Mouse (Mus musculus) stomach, embryonic 15.5 days (tissue): ENCODE measurements around the gene Plekha8. TPM values are rescaled to one million over a fixed set of nuclear protein-coding genes. Genes with fewer than 3 reads are reported as not detected.

Source experiments
- ATAC-seq: fragments of 200-750 bp; cut with Nextera tagmentation; 2 replicates; pipeline ENCODE4 v1.8.0; 2017; ENCODE audit warnings: low read depth, moderate number of reproducible peaks, moderate TSS enrichment; ENCODE audit not compliant: insufficient read depth, low FRiP score
- H3K27ac ChIP-seq: fragments of 300-500 bp; sonication (generic); 2 replicates; pipeline ENCODE4 v1.5.1; 2015; ENCODE audit warnings: mild to moderate bottlenecking, inconsistent platforms
- H3K27me3 ChIP-seq: fragments of 300-500 bp; sonication (generic); replicated peaks from 2 replicates; pipeline ENCODE4 v1.6.1; 2015; ENCODE audit warnings: inconsistent platforms
- H3K36me3 ChIP-seq: fragments of 300-500 bp; sonication (generic); 2 replicates; pipeline ENCODE4 v1.6.1; 2015; ENCODE audit warnings: inconsistent platforms
- H3K4me1 ChIP-seq: fragments of 300-500 bp; sonication (generic); 2 replicates; pipeline ENCODE4 v1.6.1; 2015; ENCODE audit warnings: inconsistent platforms
- H3K4me2 ChIP-seq: fragments of 300-500 bp; sonication (generic); 2 replicates; pipeline ENCODE4 v1.6.1; 2015; ENCODE audit warnings: mild to moderate bottlenecking, inconsistent platforms
- H3K4me3 ChIP-seq: fragments of 300-500 bp; sonication (generic); replicated peaks from 2 replicates; pipeline ENCODE4 v1.5.1; 2015; ENCODE audit warnings: inconsistent platforms
- H3K9ac ChIP-seq: fragments of 300-500 bp; sonication (generic); 2 replicates; pipeline ENCODE4 v1.6.1; 2015; ENCODE audit warnings: inconsistent platforms
- H3K9me3 ChIP-seq: fragments of 300-500 bp; sonication (generic); 2 replicates; pipeline ENCODE4 v1.6.1; 2016; ENCODE audit warnings: inconsistent platforms
- WGBS: fragments of 180-500 bp; shearing (Covaris S2); methylation state at CpG from one replicate; pipeline ENCODE4 v1.1.7; 2015; 5-methylcytosine and 5-hydroxymethylcytosine counted together
- polyA plus RNA-seq: library from polyadenylated mRNA; unstranded; fragments of >200 nt; fragmentation: Nextera tagmentation; extraction: Ambion mirVana; gene quantifications from 2 replicates; pipeline ENCODE4 v1.2.1, GENCODE M21; 2015

Plekha8 gene
- polyA plus RNA-seq, 1 experiment from 2014 or later: 5.8 TPM

DNA sequence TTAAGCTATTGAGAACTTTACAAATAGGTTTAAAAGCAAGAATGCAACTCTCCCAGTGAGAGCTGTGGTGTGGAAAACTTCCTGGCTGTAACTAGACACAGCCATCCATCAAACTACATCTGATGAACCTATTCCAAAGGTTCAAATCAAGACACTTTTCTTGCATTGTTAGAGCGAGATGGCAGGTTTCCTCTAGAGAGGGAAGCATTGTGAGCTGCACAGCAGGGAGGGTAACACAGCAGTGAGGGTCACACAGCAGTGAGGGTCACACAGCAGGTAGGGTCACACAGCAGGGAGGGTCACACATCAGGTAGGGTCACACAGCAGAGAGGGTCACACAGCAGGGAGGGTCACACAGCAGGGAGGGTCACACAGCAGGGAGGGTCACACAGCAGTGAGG lies 6.7 kb upstream of the Plekha8 start:
- Histone ChIP-seq H3K4me1 (peaks cover 3% of the 10 kb centered on the region; the same call in 1 of the 2 replicates), H3K4me2 (no peak overlapping the region), H3K27ac (no peak overlapping the region), H3K9ac (no peak overlapping the region), H3K4me3 (no peak overlapping the region), H3K27me3 (no peaks in the 10 kb centered on the region), H3K9me3 (no peaks in the 10 kb centered on the region), H3K36me3 (no peaks in the 10 kb centered on the region)
- WGBS: 70% methylated on average over 1 of the region's 1 CpGs
- ATAC-seq: no peak

DNA sequence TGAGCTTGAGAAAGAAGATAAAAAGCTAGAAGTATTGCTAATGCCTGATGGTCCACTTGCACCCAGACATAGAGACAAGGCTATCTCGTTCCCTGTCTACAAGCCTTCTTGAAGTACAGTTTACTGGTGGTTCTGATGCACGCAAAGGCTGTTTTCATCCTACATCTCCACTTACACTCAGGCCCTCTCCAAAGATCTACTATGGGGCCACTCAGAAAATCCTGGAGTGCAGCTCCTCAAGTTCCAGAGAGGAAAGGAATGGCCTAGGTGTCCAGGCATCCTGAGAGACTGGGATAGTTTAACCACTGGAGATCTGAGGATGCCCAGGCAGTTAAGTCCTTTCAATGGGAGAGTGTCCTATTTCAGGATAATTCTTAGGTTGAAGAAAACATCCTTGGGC lies 4.2 kb upstream of the Plekha8 start:
- Histone ChIP-seq H3K4me1 (peaks cover 3% of the 10 kb centered on the region; the same call in 1 of the 2 replicates), H3K4me2 (no peak overlapping the region), H3K4me3 (no peak overlapping the region), H3K36me3 (no peaks in the 10 kb centered on the region), H3K9me3 (no peaks in the 10 kb centered on the region), H3K27me3 (no peaks in the 10 kb centered on the region), H3K27ac (no peak overlapping the region), H3K9ac (no peak overlapping the region)
- no peak for ATAC-seq
- WGBS: 89% methylated on average over 2 of the region's 2 CpGs

DNA sequence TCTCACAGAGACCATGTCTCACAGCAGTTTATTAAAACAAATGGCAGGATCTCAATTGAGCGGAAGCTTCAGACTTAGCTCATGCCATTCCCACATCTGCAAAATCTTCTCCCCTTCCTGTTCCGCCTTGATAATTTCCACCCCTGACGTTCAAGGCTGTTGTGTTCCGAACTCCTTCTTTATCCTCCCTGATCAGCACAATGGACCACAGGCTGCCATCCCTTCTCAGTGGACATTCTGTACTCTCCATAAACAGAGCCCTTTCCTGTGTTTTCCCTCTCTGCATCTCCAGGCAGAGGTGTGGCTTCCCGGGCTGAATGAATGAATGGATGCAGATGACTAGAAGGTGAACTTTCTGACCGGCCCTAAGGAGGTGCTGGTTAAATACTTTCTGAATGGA lies 3.1 kb upstream of the Plekha8 start:
- WGBS: 30% methylated on average over 6 of the region's 6 CpGs
- no peak overlapping the region for H3K27ac ChIP-seq
- H3K4me2 ChIP-seq: peak overlapping the region; percentile 49
- H3K9me3 ChIP-seq: no peaks in the 10 kb centered on the region
- ATAC-seq: no peak
- H3K4me1 ChIP-seq: peaks cover 3% of the 10 kb centered on the region; the same call in 1 of the 2 replicates
- H3K4me3 ChIP-seq: peak overlapping the region; percentile 35
- H3K27me3 ChIP-seq: no peaks in the 10 kb centered on the region
- 0 out of 2 replicates have a peak overlapping the region, but pooled peaks have one; percentile 4 for H3K9ac ChIP-seq
- H3K36me3 ChIP-seq: no peaks in the 10 kb centered on the region

DNA sequence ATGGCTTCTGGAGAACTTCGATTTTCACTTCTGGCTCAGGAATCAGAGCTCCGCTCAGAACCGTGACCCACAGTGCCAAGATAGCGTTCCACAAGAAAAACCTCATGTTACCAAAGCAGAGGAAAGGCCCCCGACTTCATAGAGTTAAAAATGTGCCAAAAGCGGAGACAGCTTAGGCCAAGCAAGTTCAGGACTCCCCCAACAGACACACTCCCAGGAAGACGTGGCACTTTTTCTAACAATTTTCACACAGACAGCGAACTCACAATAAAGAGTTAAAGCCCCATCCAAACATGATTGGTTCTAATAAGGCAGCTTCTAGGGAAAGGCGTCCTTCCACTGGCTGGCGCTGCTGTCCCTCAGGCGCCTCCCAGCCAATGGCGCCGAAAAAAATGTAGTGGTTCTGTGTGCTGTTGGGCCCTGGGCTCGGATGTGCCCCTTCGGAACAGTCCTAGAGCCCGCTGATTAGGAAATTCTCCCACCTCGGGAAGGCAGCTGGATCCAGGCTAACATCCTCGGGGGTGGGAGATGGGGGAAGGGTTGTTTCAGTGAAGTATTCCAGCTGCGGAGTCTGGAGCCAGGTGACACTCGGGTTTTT lies 1.9 kb upstream of the Plekha8 start:
- Histone ChIP-seq H3K36me3 (no peaks in the 10 kb centered on the region), H3K27ac (peak overlapping the region; percentile 71; the same call in 1 of the 2 replicates), H3K4me2 (peak overlapping the region; percentile 48), H3K4me3 (peak overlapping the region; percentile 61), H3K4me1 (peaks cover 6% of the 10 kb centered on the region; the same call in 1 of the 2 replicates), H3K9me3 (no peaks in the 10 kb centered on the region), H3K27me3 (no peaks in the 10 kb centered on the region), H3K9ac (peak overlapping the region; percentile 29; the same call in 1 of the 2 replicates)
- peak; percentile 84 for ATAC-seq
- under 1% methylated on average over 20 of the region's 20 CpGs for WGBS

DNA sequence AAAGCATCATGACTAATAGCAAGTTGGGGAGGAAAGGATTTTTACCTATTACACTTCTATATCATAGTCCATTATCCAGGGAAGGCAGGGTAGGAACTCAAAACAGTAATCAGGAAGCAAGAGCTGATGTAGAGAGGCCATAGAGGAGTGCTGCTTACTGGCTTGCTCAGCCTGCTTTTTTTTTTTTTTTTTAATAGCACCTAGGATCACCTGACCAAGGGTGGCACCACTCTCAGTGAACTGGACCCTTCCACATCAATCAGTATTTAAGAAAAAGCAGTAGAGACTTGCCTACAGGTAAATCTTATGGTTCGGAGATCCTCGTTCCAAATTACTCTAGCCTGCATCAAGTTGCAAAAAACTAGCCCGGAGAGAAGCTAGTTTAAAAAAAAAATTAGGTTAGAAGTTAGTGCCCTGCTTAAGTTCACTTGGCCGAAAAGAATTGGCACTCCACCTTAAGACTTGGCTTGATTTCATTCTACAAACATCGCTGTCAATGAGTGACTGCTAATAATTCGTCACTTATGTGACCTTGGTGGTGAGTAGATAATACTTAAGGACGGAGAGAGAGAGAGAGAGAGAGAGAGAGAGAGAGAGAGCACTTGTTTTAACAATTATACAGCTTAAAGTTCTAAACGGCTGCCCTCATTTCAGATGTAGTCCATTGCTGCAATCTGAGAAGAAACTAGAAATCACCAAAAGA lies 994 bp upstream of the Plekha8 start:
- Histone ChIP-seq H3K9ac (no peak overlapping the region), H3K27me3 (no peaks in the 10 kb centered on the region), H3K36me3 (no peaks in the 10 kb centered on the region), H3K27ac (no peak overlapping the region), H3K4me2 (peak overlapping the region; percentile 80), H3K9me3 (no peaks in the 10 kb centered on the region), H3K4me1 (peaks cover 6% of the 10 kb centered on the region; the same call in 1 of the 2 replicates), H3K4me3 (peak overlapping the region; percentile 61)
- no peak for ATAC-seq
- 48% methylated on average over 8 of the region's 8 CpGs for WGBS

DNA sequence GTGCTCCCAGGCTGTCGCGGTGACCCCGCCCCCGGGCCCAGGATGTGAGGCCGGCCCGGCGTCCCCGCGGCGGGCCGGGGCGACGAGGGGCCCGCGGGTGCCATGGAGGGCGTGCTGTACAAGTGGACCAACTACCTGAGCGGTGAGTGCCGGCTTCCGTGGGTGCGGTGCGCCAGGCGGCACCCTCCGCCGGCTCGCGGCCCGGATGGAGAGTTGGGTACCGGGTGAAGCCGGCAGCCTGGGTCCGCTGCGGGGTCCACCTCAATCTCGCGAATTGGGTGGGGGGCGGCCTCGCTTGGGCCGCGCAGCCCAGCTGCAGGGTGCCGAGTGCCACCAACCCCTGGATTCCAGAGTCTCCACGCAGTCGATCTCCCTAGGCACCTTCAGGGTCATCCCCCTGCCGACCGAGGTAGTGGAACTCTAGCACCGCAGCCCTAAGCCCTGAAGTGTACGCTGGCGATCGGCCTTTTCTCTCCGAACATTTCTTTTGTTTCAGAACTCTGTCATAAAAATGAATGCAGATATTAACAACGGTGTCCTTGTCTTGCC lies 493 bp downstream of the Plekha8 start:
- H3K9me3 ChIP-seq: no peaks in the 10 kb centered on the region
- peak overlapping the region; percentile 56 for H3K9ac ChIP-seq
- H3K36me3 ChIP-seq: no peaks in the 10 kb centered on the region
- peak overlapping the region; percentile 78 for H3K27ac ChIP-seq
- peak overlapping the region; percentile 65 for H3K4me3 ChIP-seq
- peaks cover 6% of the 10 kb centered on the region; the same call in 1 of the 2 replicates for H3K4me1 ChIP-seq
- WGBS: under 1% methylated on average over 39 of the region's 48 CpGs
- H3K4me2 ChIP-seq: peak overlapping the region; percentile 80
- H3K27me3 ChIP-seq: no peaks in the 10 kb centered on the region
- no peak; the same call in 1 of the 2 replicates for ATAC-seq

DNA sequence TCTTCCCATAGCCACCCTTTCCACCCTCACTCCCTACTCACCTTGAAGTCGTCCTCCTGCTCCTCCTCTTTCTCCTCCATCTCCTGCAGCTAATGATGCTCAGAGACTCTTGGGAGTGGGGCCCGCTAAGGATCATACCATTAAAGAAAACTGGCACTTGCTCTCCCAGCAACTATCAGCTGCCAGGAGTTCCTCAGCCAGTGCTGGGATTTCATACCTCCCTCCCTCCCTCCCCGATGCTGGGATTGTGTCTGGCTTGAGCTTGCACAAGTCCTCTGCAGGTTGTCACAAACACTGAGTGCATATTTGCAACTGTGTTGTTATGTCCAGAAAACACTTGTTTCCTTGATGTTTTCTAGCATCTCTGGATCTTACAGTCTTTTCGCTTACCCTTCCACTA lies 2.3 kb downstream of the Plekha8 start, which contains the start of gene Fkbp14:
Fkbp14 (minus strand) TSS at position 101 of the 400 bp plus-strand sequence.
- ATAC-seq: no peak
- Histone ChIP-seq H3K4me1 (0 out of 2 replicates have a peak, but pooled peaks cover 2% of the 10 kb centered on the region), H3K4me2 (peak within 1 kb of the TSS; percentile 80), H3K36me3 (no peaks in the 10 kb centered on the region), H3K9ac (no peak within 1 kb of the TSS), H3K9me3 (no peaks in the 10 kb centered on the region), H3K27ac (no peak within 1 kb of the TSS), H3K27me3 (no peaks in the 10 kb centered on the region), H3K4me3 (peak within 1 kb of the TSS; percentile 65; the same call in 1 of the 2 replicates)
- WGBS: 83% methylated on average over 4 of the region's 4 CpGs

DNA sequence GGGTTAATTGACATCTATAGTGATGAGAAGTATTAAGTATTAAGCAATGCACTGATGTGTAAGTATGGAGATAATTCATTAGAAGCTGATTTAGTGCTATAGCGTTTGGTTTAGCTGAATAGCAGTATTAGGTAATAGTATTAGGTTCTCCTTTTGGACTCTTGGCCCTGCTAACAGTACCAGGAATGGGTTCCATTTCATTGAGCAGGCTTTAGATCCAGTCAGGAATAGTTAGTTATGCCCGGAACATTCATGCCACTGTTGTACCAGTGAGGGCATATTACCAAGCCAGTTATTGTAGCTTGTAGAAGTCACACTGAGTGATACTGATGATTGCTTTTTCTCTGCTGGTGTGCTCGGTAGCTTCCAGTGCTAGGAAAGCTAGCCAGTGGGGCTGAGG lies 2.8 kb downstream of the Plekha8 start:
- no peaks in the 10 kb centered on the region for H3K27me3 ChIP-seq
- no peak overlapping the region for H3K4me2 ChIP-seq
- no peak overlapping the region for H3K9ac ChIP-seq
- no peak overlapping the region for H3K27ac ChIP-seq
- H3K36me3 ChIP-seq: no peaks in the 10 kb centered on the region
- 85% methylated on average over 3 of the region's 3 CpGs for WGBS
- 0 out of 2 replicates have a peak, but pooled peaks cover 2% of the 10 kb centered on the region for H3K4me1 ChIP-seq
- no peak overlapping the region for H3K4me3 ChIP-seq
- no peak for ATAC-seq
- H3K9me3 ChIP-seq: no peaks in the 10 kb centered on the region

DNA sequence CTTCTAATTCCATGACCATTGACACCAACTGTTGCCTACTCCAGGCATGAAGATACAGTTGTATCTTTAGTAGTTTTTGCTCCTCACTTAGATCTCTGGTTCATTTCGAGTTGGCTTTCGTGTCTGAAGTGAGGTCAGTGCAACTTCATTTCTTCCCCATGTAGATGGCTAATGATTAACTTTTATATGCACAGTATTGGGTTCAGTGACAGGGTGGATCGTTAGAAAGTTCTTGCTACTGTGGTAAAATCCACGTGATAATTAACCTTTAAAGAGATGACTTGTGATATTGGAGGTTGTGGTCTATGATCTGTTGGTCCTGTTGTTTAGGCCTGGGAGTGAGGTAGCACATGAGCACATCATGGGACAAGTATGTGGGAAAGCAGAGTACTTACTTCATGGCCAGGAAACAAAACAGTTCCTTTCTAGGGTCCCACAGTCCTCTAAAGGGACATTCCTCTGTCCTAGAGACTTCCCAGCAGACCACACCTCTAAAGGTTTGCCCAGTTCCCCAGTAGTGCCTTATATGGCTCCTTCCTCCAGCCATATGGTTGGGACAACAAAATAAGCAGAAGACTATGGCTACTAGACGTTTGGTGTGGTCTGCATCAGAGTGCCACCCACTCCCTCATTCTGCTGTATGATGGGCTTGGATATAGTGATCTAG lies 5.9 kb downstream of the Plekha8 start:
- Histone ChIP-seq H3K4me2 (no peak overlapping the region), H3K27ac (no peak overlapping the region), H3K9me3 (no peaks in the 10 kb centered on the region), H3K27me3 (no peaks in the 10 kb centered on the region), H3K4me3 (no peak overlapping the region), H3K36me3 (no peaks in the 10 kb centered on the region), H3K9ac (no peak overlapping the region), H3K4me1 (0 out of 2 replicates have a peak, but pooled peaks cover 2% of the 10 kb centered on the region)
- WGBS: 64% methylated on average over 5 of the region's 5 CpGs
- peak; percentile 65; the same call in 1 of the 2 replicates for ATAC-seq

DNA sequence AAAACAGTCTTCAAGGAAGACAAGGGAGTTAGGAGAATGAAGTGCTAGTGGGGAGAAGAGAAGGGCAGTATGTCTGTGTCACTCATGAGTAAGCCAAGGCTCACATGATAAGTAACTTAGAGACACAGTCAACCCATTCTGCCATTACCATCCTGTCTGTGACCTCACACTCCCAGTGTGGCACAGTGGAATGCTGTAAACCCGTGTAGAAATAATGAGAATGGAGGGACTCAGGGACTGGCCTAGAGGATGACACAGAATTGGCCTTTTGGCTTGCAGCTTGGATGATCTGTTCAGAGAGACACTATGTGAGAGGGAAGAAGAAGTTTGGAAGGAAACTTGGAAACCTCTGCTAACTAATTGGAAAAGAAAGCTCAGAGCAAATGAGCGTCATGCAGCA lies 8.0 kb downstream of the Plekha8 start:
- no peaks in the 10 kb centered on the region for H3K27me3 ChIP-seq
- no peak overlapping the region for H3K4me3 ChIP-seq
- no peak for ATAC-seq
- H3K4me2 ChIP-seq: no peak overlapping the region
- WGBS: 87% methylated on average over 2 of the region's 2 CpGs
- H3K36me3 ChIP-seq: no peaks in the 10 kb centered on the region
- H3K9ac ChIP-seq: no peak overlapping the region
- no peak overlapping the region for H3K27ac ChIP-seq
- H3K9me3 ChIP-seq: no peaks in the 10 kb centered on the region
- no peaks in the 10 kb centered on the region for H3K4me1 ChIP-seq

DNA sequence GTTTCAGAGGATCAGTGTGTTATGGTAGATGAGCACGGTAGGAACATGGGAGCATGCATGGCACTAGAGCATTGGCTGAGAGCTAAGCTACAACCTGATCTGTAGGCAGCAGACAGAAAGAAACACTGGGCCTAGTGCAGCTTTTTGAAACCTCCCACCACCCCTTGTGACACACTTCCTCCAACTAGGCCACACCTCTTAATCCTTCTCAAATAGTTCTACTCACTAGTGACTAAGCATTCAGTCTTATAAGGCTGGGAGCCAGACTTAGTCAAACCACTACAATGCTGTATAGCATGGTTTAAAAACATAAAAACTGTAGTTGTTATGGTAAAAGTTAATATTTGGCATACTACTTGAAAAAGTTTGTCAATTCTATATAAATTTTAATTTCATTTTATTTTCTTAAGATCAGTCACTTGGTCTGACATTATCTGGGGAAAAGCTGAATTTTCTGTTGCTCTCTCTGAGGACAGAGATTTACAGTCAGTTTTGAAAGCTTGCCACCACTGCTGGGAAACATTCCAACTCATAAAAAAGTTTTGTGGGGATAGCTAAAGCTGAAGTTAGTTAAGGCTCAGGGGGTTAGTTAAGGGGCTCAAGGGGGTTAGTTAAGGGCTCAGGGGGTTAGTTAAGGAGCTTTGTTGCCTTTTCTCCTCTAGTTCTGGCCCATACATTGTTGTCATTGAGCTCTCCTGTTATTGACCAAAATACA lies 9.2 kb downstream of the Plekha8 start:
- no peak overlapping the region for H3K4me2 ChIP-seq
- no peaks in the 10 kb centered on the region for H3K36me3 ChIP-seq
- no peak overlapping the region for H3K4me3 ChIP-seq
- no peak overlapping the region for H3K9ac ChIP-seq
- WGBS: 98% methylated on average over 1 of the region's 1 CpGs
- no peaks in the 10 kb centered on the region for H3K9me3 ChIP-seq
- H3K27me3 ChIP-seq: no peaks in the 10 kb centered on the region
- H3K27ac ChIP-seq: no peak overlapping the region
- H3K4me1 ChIP-seq: no peaks in the 10 kb centered on the region
- no peak for ATAC-seq
